Mouse (Mus musculus) midbrain, embryonic 12.5 days (tissue): ENCODE results near the gene Gucy1a1. TPM values are rescaled to one million over a fixed set of nuclear protein-coding genes. Genes with fewer than 3 reads are reported as not detected.

ENCODE experiments used
- ATAC-seq: fragments of 200-750 bp; cut with Nextera tagmentation; 2 replicates; pipeline ENCODE4 v1.8.0; 2017; ENCODE audit warnings: low read depth, moderate TSS enrichment, moderate library complexity; ENCODE audit not compliant: low FRiP score
- H3K27ac ChIP-seq: fragments of 300-500 bp; sonication (generic); replicated peaks from 2 replicates; pipeline ENCODE4 v1.5.1; 2016; ENCODE audit warnings: mild to moderate bottlenecking
- H3K27me3 ChIP-seq: fragments of 300-500 bp; sonication (generic); 2 replicates; pipeline ENCODE4 v1.6.1; 2016; ENCODE audit warnings: mild to moderate bottlenecking
- H3K36me3 ChIP-seq: fragments of 300-500 bp; sonication (generic); 2 replicates; pipeline ENCODE4 v1.6.1; 2016
- H3K4me1 ChIP-seq: fragments of 300-500 bp; sonication (generic); 2 replicates; pipeline ENCODE4 v1.6.1; 2016
- H3K4me2 ChIP-seq: fragments of 300-500 bp; sonication (generic); replicated peaks from 2 replicates; pipeline ENCODE4 v1.6.1; 2016; ENCODE audit warnings: mild to moderate bottlenecking, moderate library complexity
- H3K4me3 ChIP-seq: fragments of 300-500 bp; sonication (generic); 2 replicates; pipeline ENCODE4 v1.5.1; 2016; ENCODE audit warnings: mild to moderate bottlenecking
- H3K9ac ChIP-seq: fragments of 300-500 bp; sonication (generic); replicated peaks from 2 replicates; pipeline ENCODE4 v1.6.1; 2016; ENCODE audit warnings: mild to moderate bottlenecking, moderate library complexity
- H3K9me3 ChIP-seq: fragments of 300-500 bp; sonication (generic); 2 replicates; pipeline ENCODE4 v1.6.1; 2016; ENCODE audit warnings: mild to moderate bottlenecking
- WGBS: fragments of 180-500 bp; shearing (Covaris S2); methylation state at CpG from one replicate; pipeline ENCODE4 v1.1.7; 2016; 5-methylcytosine and 5-hydroxymethylcytosine counted together
- polyA plus RNA-seq: library from polyadenylated mRNA; unstranded; fragments of >200 nt; fragmentation: Nextera tagmentation; extraction: Ambion mirVana; gene quantifications from 2 replicates; pipeline ENCODE4 v1.2.1, GENCODE M21; 2016

Gene Gucy1a1
- polyA plus RNA-seq, 1 experiment from 2014 or later = 5.9 TPM

DNA sequence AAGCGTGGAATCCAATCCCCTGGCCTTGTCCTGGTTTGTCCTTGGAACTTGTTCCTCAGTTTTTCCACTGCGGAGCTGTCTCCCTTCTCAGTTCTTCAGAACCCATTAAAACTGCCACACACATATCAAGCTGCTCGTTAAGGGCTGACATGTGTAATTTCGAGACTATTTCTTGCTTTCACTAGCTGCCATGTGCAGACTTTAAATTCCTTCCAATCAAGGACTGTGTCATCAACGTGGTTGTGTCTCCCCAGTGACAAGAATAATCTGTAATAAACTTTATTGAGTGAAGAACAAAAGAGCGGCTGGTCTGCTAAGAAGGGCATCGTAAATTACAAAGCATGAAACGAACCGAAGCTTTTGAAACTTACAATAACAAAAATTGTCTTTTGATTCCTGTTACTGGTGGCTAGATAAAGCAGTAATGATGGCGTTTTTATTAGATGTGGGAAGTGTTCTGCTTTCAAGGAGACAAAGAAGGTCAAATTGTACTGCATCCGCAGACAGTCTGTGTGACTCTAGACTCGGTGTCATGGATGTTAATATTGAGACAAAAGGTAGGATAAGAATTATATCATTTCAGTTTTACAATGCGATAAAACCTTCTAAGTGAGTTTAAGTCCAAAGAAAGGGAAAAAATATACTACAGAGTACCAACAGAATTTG is 7.5 kb downstream of the Gucy1a1 start:
- H3K27me3 ChIP-seq = no peaks in the 10 kb centered on the region
- H3K9me3 ChIP-seq = no peaks in the 10 kb centered on the region
- no peak overlapping the region for H3K27ac ChIP-seq
- H3K9ac ChIP-seq = no peak overlapping the region
- no peak overlapping the region for H3K4me2 ChIP-seq
- 78% methylated on average over 13 of the region's 13 CpGs for WGBS
- no peak for ATAC-seq
- H3K36me3 ChIP-seq = no peaks in the 10 kb centered on the region
- no peak overlapping the region for H3K4me3 ChIP-seq
- H3K4me1 ChIP-seq = no peaks in the 10 kb centered on the region

GRCm38 (mm10) chr3:82135483-82135882 is 10.1 kb downstream of the Gucy1a1 start:
- no peaks in the 10 kb centered on the region for H3K36me3 ChIP-seq
- H3K4me1 ChIP-seq = no peaks in the 10 kb centered on the region
- WGBS = 76% methylated on average over 1 of the region's 1 CpGs
- ATAC-seq = no peak
- no peaks in the 10 kb centered on the region for H3K9me3 ChIP-seq
- H3K4me3 ChIP-seq = no peak overlapping the region
- H3K27me3 ChIP-seq = no peaks in the 10 kb centered on the region
- H3K27ac ChIP-seq = no peak overlapping the region
- H3K9ac ChIP-seq = no peak overlapping the region
- H3K4me2 ChIP-seq = no peak overlapping the region

- 59% methylated on average over 1 of the region's 1 CpGs for WGBS
- H3K27me3 ChIP-seq = no peaks in the 10 kb centered on the region
- no peak overlapping the region for H3K4me2 ChIP-seq
- no peak overlapping the region for H3K27ac ChIP-seq
- no peak for ATAC-seq
- no peaks in the 10 kb centered on the region for H3K4me1 ChIP-seq
- no peak overlapping the region for H3K9ac ChIP-seq
- no peak overlapping the region for H3K4me3 ChIP-seq
- no peaks in the 10 kb centered on the region for H3K36me3 ChIP-seq
- no peaks in the 10 kb centered on the region for H3K9me3 ChIP-seq
Measured at GRCm38 (mm10) chr3:82129258-82129657, 16.3 kb downstream of the Gucy1a1 start.

DNA sequence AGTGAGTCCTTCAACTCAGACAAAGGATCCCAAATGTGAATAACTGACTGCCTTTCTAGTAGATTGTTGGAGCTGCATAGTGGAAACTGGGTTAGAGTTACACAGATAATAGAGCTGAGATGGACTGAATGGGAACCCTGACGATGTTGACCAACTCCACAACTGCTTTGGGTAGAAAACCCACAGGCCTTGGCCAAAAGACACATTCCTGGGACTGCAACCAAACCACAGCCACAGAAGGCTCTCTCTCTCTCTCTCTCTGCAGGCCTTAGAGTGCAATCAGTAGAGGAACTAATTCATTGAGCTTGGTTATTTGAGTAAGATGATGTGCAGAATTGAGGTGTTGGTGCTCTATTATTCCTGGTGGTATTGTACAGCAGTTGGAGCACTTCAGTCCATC is 21.0 kb downstream of the Gucy1a1 start:
- Histone ChIP-seq H3K27ac (no peak overlapping the region), H3K9me3 (no peaks in the 10 kb centered on the region), H3K9ac (no peak overlapping the region), H3K36me3 (no peaks in the 10 kb centered on the region), H3K4me3 (no peak overlapping the region), H3K4me1 (no peaks in the 10 kb centered on the region), H3K4me2 (no peak overlapping the region), H3K27me3 (no peaks in the 10 kb centered on the region)
- 89% methylated on average over 1 of the region's 1 CpGs for WGBS
- ATAC-seq = no peak

GRCm38 (mm10) chr3:82118916-82119315 is 26.7 kb downstream of the Gucy1a1 start:
- no peaks in the 10 kb centered on the region for H3K27me3 ChIP-seq
- no peak overlapping the region for H3K9ac ChIP-seq
- no peaks in the 10 kb centered on the region for H3K36me3 ChIP-seq
- ATAC-seq = no peak
- no peak overlapping the region for H3K4me2 ChIP-seq
- no peak overlapping the region for H3K27ac ChIP-seq
- 88% methylated on average over 1 of the region's 1 CpGs for WGBS
- no peaks in the 10 kb centered on the region for H3K9me3 ChIP-seq
- no peak overlapping the region for H3K4me3 ChIP-seq
- H3K4me1 ChIP-seq = no peaks in the 10 kb centered on the region

DNA sequence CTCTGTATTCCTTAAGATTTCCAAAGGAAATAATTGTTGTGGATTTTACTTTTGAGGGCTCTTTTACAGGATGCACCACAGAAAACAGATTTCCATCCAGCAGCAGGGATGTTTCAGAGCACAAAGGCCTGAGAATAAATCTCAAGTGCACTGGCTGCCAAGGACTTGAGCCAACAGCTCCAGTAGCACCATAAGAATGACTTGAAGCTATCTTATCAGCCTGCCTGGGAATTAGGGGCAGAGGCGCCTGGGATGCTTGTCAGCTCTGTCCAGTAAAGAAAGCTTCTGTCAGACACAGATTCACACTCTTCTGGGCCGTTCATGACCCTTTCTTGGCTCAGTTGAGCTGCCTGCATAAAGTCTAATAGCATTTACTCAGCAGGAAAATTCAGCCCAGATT is 33.1 kb downstream of the Gucy1a1 start:
- Histone ChIP-seq H3K9me3 (no peaks in the 10 kb centered on the region), H3K4me3 (no peak overlapping the region), H3K27ac (no peak overlapping the region), H3K4me1 (no peaks in the 10 kb centered on the region), H3K36me3 (no peaks in the 10 kb centered on the region), H3K4me2 (no peak overlapping the region), H3K27me3 (no peaks in the 10 kb centered on the region), H3K9ac (no peak overlapping the region)
- WGBS = 62% methylated on average over 2 of the region's 2 CpGs
- no peak for ATAC-seq

GRCm38 (mm10) chr3:82111986-82112385 is 33.6 kb downstream of the Gucy1a1 start:
- 86% methylated on average over 3 of the region's 3 CpGs for WGBS
- Histone ChIP-seq H3K4me3 (no peak overlapping the region), H3K27me3 (no peaks in the 10 kb centered on the region), H3K27ac (no peak overlapping the region), H3K9ac (no peak overlapping the region), H3K4me1 (no peaks in the 10 kb centered on the region), H3K9me3 (no peaks in the 10 kb centered on the region), H3K4me2 (no peak overlapping the region), H3K36me3 (no peaks in the 10 kb centered on the region)
- no peak for ATAC-seq

DNA sequence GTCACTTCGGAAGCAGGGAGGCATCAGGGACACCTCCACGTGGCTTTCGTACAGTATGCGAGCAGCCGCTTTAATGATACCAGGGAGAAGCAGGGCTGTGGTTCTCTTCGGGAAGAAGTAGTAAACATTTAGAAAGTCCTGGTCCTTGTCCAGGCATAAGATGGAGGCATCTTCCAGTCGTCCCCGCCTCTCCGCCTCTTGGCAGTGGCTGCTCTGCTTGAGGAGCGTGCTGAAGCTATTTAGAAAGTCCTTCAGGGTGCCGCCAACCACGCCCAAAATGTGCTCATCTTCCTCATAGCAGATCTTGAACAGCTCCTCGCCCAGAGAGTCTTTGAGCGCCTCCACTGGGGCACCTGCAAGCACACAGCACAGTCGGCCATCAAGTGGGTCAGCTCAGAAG is 36.6 kb downstream of the Gucy1a1 start:
- H3K9me3 ChIP-seq = no peaks in the 10 kb centered on the region
- H3K27me3 ChIP-seq = no peaks in the 10 kb centered on the region
- WGBS = 93% methylated on average over 15 of the region's 15 CpGs
- H3K4me1 ChIP-seq = no peaks in the 10 kb centered on the region
- H3K9ac ChIP-seq = no peak overlapping the region
- H3K4me3 ChIP-seq = no peak overlapping the region
- no peak for ATAC-seq
- no peak overlapping the region for H3K4me2 ChIP-seq
- H3K27ac ChIP-seq = no peak overlapping the region
- H3K36me3 ChIP-seq = no peaks in the 10 kb centered on the region

- Histone ChIP-seq H3K27me3 (no peaks in the 10 kb centered on the region), H3K36me3 (no peaks in the 10 kb centered on the region), H3K4me2 (no peak overlapping the region), H3K27ac (no peak overlapping the region), H3K4me1 (no peaks in the 10 kb centered on the region), H3K9ac (no peak overlapping the region), H3K4me3 (no peak overlapping the region), H3K9me3 (no peaks in the 10 kb centered on the region)
- WGBS = 84% methylated on average over 6 of the region's 6 CpGs
- ATAC-seq = no peak
Measured at GRCm38 (mm10) chr3:82104229-82104628, 41.4 kb downstream of the Gucy1a1 start.

- Histone ChIP-seq H3K36me3 (no peaks in the 10 kb centered on the region), H3K27ac (no peak overlapping the region), H3K9me3 (no peaks in the 10 kb centered on the region), H3K4me1 (no peaks in the 10 kb centered on the region), H3K27me3 (no peaks in the 10 kb centered on the region), H3K4me2 (no peak overlapping the region), H3K9ac (no peak overlapping the region), H3K4me3 (no peak overlapping the region)
- WGBS = 86% methylated on average over 6 of the region's 6 CpGs
- ATAC-seq = no peak
Measured at GRCm38 (mm10) chr3:82099127-82099526, 46.5 kb downstream of the Gucy1a1 start.

- no peaks in the 10 kb centered on the region for H3K4me1 ChIP-seq
- no peak overlapping the region for H3K9ac ChIP-seq
- no peaks in the 10 kb centered on the region for H3K27me3 ChIP-seq
- no peak overlapping the region for H3K27ac ChIP-seq
- H3K4me3 ChIP-seq = no peak overlapping the region
- H3K4me2 ChIP-seq = no peak overlapping the region
- H3K36me3 ChIP-seq = no peaks in the 10 kb centered on the region
- 82% methylated on average over 2 of the region's 2 CpGs for WGBS
- no peak for ATAC-seq
- H3K9me3 ChIP-seq = no peaks in the 10 kb centered on the region
Measured at GRCm38 (mm10) chr3:82096801-82097200, 48.8 kb downstream of the Gucy1a1 start.

- under 1% methylated on average over 25 of the region's 25 CpGs for WGBS
- H3K4me1 ChIP-seq = 0 out of 2 replicates have a peak, but pooled peaks cover 3% of the 10 kb centered on the region
- peak within 1 kb of the TSS; percentile 82 for H3K4me2 ChIP-seq
- H3K27ac ChIP-seq = no peak within 1 kb of the TSS
- peak within 1 kb of the TSS; percentile 47 for H3K4me3 ChIP-seq
- no peaks in the 10 kb centered on the region for H3K36me3 ChIP-seq
- H3K9me3 ChIP-seq = no peaks in the 10 kb centered on the region
- H3K27me3 ChIP-seq = no peaks in the 10 kb centered on the region
- H3K9ac ChIP-seq = peak within 1 kb of the TSS; percentile 65
- ATAC-seq = peak; percentile 99
Measured at GRCm38 (mm10) chr3:82074201-82074851, 71.3 kb downstream of the Gucy1a1 start, which contains the start of gene Gucy1b1. Gene Gucy1b1, minus strand, starts transcription at chr3:82074689.
